Mouse (Mus musculus): ENCODE measurements around the gene Ptafr.
"Not testable (repeated sequence)": the region's sequence is repeated elsewhere in the genome, so short reads cannot be mapped to it uniquely, and the experiment has no call there.

Ptafr gene

DNA sequence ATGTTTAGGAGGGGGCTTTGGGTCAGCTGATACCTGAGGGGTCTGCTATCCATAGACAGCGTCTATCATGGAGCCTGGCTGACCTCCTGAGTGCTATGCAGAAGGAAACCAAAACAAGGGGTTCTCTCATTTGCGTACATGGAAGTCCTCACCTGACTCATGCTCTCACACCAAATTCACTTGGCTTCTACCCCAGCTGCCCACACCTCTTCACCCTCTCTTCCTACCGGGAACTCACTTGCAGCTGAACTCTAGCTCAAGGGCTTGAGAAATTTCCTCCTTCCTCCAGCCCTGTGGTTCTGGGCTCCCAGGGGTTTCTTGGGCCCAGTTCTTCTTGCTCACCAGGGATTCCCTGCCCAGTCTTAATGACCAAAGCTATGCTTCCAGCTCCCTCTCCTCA, 606 bp upstream of the Ptafr start:
- no peak for DNase-seq

DNA sequence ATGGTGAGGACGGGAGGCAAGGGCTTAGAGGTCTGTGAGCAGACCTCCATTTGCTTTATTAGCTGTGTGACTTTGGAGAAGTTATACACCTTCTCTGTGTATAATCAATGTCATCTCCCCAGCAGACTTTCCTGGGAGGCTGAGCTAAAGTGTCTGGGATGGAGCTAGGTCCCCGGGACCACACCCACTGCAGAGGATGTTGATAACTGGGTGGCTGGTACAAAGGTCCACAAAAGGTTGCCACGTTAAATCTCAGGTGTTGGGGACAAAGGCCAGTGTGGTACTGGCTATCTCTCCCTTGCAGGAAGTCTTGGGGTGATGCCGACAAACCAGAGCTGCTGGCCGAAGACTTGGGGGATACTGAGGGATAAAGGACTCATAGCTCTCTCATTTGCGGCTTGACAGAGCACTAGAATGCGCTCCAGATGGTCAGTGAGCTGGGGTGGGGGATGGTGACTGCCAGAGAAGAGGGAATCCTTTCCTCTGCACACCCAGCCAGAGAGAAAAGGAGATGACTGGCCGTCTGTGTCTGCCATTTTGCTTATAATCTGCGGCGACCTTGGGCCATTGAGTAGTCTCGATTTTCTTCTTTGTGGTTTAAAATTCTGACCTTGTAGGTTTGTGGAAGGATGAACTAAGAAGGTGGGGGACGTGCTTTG, 1.4 kb downstream of the Ptafr start:
- DNase-seq, result peak; percentile 40

DNA sequence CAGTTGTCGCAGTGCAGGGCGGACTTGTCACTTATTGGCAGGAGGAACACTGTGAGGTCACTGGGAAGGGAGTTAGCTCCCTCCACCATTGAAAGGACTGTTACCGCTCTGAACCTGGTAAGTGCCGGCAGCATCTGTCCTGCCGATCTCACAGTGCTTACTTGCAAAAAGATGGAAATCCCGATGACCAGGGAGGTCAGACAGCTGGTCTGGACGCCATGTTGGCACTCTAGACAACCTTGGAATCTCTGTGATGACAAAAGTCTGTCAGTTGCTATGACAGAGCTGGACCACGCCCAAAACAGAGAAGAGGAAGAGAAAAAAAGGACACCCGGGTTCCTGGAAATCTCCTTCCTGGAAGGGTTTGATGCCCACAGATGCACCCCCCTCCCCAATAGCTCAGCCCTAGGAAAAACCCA, 3.5 kb downstream of the Ptafr start:
- DNase-seq, result peak; percentile 26

- no peak for DNase-seq
Observed at GRCm38 (mm10) chr4:132569115-132569514, 5.2 kb downstream of the Ptafr start.

DNA sequence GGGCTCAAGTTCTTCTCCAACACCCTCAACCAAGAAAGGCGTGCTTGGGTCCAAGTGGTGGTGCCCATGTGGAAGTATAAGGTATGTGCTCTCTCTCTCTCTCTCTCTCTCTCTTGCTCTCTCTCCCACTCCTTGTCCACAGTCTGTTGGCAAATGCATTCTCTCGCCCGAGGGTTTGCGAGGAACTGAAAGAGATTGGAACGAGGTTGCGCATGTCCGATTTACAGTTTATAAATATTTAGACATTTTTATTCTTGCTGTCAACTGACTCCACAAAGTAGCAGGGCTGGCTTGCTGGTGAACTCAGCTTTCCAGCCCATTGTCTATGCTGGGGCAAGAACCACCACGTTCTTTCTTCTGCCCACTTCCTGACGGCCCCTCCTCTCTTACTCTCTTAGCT, 7.3 kb downstream of the Ptafr start:
- DNase-seq, result no peak

DNA sequence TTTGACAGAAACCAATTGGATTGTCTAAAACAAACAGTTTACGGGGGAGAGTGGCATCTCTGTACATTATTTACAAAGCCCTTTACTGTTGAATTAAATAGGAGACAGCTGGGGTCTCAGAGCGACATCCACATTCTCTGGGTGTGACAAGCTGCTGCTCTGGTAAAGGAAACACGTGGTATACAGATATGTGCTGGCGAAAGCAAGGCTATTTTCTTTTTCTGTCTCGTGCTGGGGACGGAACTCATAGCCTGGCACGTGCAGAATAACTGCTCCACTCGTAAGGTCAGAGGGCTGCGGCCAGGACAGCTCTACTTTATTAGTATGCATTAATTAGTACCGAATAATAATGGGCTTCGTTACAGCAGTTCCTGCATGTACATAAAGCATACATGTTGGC, 9.5 kb downstream of the Ptafr start:
- peak; percentile 22 for DNase-seq

DNA sequence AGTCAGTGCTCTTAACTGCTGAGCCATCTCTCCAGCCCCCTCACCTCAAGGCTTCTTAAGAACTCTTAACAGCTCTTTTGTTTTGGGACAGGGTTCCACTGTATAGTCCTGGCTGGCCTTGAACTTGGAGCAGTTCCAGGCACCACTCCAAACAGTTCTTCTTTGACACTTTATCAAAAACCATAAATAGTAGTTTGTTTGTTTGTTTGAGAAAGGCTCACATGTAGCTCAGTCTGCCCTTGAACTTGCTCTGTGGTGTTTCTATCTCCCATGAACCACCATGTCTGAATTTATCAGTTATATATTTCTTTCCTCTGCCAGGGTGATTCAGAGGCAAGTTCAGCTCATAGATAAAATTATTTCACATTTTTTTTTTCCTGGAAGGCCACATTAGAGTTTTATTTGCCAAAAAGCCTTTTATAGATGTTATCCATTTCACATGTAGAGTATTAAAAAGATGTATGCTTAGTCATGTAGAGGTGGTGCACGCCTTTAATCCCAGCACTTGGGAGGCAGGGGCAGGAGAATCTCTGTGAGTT, 11.0 kb downstream of the Ptafr start:
- no peak for DNase-seq

- DNase-seq, result no peak
Observed at GRCm38 (mm10) chr4:132583781-132584180, 19.9 kb downstream of the Ptafr start.

GRCm38 (mm10) chr4:132584975-132585374, 21.1 kb downstream of the Ptafr start:
- DNase-seq, result no peak

- DNase-seq, result no peak
Observed at GRCm38 (mm10) chr4:132586282-132586681, 22.4 kb downstream of the Ptafr start.

DNA sequence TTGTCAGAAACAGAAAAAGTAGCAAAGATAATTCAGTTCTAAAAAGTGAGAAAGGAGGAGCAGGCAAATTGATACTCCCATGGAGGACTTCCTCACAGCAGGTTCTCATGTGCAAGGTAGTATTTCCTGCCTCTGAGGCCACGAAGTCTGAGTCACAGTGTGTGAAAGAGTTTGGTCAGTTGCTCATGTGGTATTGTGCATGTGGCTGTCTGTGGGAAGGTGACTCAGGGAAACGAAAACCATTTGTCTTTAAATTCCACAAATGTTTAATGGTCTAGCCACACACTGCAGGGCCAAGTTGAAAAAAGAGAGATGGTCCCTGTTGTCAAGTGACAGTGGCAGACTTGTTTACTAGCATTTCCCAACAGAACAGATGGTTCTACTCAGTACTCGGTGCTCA, 24.6 kb downstream of the Ptafr start:
- no peak for DNase-seq

- no peak for DNase-seq
Observed at GRCm38 (mm10) chr4:132590642-132591041, 26.8 kb downstream of the Ptafr start.

- no peak for DNase-seq
Observed at GRCm38 (mm10) chr4:132592958-132593357, 29.1 kb downstream of the Ptafr start.

DNA sequence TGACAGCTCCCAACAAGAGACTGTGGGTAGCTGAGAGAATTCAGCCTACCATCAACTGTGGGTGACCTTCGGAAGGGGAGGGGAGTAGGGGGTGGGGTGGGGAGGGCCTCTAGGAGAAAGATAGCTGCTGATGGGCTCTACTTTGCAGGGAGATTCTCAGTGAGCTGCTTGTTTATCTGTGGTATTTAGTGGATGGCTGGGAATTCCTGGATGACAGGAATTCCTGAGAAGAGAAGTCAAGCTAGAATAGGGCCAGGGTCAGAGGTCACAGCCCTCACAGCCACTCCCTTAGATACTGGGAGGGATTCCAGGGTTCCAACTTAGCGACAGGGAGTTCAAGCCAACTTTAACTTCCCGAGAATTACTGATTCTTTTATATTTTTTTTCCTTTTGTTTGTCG, 30.3 kb downstream of the Ptafr start:
- DNase-seq, result peak; percentile 46

- DNase-seq, result no peak
Observed at GRCm38 (mm10) chr4:132598861-132599260, 35.0 kb downstream of the Ptafr start.

DNA sequence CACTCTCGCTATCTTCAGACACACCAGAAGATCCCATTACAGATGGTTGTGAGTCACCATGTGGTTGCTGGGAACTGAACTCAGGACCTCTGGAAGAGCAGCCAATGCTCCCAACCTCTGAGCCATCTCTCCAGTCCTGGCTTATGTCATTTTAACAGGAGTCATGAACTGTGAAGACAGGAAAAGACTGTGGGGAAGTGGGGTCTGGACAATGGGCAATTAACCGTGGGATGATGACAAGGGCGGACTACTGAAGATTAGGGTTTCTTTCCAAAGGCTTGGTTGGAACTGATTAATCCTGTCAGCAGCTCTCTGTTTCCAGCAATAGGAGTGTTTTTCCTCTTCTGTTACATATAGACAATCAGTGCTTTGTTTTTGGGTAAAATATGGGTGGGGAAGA, 35.9 kb downstream of the Ptafr start:
- DNase-seq, result no peak

DNA sequence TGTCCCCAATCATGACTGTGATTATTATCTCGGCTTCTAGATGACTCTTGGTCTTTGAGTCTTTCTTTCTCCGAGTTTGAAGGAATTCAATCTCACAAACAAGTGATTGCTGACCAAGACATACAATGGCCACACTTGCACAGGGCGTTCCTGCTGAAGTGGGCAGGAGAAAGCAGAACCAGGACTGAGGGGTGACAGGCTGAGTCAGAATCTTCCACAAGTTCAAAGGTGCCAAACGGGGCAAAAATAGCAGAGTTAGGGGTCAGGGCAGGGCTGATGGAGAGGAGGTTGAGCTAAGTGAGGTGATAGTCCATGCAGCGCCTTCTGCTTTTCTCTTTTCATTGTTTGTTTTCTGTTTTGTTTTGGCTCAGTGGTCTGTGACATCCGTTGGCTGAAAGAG, 36.6 kb downstream of the Ptafr start:
- DNase-seq, result no peak

DNA sequence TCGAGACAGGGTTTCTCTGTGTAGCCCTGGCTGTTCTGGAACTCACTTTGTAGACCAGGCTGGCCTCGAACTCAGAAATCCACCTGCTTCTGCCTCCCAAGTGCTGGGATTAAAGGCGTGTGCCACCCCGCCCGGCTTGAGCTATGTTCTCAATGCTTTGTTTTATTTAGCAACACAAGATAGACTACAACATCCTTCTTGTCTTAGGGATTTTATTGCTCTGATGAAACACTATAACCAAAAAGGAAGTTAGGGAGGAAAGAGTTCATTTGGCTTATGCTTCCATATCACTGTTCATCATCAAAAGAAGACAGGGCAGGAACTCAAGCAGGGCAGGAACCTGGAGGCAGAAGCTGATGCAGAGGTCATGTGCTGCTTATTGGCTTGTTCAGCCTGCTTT, 37.4 kb downstream of the Ptafr start:
- DNase-seq, result not testable (repeated sequence)

DNA sequence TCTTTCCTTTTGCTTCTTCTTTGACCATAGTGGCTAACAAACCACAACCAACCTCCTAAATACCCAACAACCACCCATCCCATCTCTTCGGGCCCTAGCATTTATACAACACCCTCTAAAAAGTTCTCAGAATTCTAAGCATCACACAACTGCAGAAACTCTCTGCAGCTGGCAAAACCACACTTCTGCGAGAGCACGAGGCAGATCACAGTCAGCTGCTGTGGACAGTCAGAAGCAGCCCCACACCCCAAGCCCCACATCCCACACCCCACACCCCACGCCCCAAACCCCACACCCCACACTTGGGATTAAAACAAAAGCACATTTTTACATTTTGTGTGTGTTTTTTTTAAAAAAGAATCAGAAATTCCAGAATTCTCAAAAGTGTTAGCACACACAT, 39.6 kb downstream of the Ptafr start:
- no peak for DNase-seq

DNA sequence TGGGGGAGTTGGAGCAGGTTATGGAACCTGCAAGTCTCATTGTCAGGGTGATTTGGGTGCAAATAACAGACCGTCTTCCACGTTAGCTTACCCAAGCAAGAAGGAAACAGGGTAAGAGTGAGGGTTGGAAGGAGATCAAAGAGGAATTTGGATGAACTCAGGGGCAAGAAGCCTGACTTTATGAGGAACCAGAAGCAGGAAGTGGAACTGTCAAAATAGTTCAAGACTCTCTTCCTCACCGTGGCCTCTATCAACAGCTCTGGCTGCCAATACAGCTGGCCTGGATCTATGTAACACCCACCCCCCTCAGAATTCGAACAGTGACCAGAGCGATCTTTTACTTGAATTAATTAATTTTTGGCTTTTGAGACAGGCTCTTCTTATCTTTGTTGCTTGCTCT, 41.9 kb downstream of the Ptafr start:
- DNase-seq, result no peak

DNA sequence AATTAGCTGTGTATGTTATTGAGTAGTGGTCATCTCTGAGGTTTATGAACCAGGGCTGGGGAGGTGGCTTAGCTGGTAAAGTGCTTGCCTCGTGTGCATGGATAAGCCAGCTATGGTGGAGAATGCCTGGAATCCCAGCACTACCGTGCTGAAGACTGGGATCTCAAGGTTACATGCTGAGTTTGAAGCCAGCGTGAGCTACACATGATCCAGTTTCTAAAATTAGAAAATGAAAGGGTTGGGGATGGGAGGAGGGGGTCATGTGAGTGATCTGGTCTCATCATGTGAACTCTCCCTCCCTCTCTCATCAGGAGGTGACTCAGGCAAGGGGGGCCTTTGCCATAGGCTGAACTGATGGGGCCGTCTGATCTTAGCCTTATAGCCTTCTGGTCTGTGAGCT, 44.3 kb downstream of the Ptafr start:
- DNase-seq, result no peak

DNA sequence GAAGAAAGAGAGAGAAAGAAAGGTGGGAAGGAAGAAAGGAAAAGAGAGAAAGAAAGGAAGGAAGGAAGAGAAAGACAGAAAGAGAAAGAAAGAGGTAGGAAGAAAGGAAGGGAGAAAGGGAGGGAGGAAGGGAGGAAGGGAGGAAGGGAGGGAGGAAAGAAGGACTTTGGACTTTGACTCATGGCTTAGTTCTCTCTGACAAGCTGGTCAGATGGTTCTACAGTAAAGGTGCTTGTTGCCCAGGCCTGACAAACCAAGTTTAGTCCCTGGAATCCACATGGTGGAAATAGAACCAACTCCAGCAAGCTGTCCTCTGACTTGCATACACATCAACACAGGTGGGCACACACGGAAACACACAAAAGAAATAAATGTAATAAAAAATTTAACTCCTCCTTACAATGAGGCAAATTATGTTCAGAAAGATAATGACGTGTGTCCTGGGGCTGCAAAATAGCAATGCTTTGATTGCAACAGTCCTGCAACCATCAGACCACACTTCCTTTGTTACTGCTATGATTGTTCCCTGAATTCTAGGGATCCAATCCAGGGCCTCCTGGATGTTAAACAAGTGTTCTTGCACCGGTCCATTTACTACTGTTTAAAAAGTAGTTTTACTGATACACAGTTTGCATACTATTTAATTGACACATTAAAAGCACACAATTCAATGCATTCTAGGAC, 46.6 kb downstream of the Ptafr start:
- no peak for DNase-seq

DNA sequence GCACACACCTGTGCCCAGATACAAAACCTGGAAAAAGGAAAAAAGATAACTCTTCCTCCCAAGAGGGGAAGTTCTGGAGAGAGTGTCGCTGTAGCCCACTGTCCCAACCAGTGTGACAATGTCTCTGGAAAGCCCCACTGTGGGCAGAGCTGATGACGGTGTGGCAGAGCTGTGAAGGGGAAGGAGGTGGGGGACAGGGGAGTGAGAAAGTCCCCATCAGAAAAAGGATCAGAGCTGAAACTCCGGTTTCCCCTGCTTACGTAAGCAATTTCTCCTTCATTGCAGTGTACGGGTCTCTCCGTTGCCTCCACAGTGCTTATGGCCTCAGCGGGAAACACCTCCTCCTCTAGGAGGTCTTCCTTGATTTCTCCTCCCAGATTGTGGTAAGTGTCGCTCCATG, 47.5 kb downstream of the Ptafr start:
- DNase-seq, result no peak

- DNase-seq, result no peak
Observed at GRCm38 (mm10) chr4:132617873-132618272, 54.0 kb downstream of the Ptafr start.

Measured in kidney, postnatal 10 days (tissue).